8 mouse cellular contexts compared by ENCODE assay signal in the genomic region with DNA sequence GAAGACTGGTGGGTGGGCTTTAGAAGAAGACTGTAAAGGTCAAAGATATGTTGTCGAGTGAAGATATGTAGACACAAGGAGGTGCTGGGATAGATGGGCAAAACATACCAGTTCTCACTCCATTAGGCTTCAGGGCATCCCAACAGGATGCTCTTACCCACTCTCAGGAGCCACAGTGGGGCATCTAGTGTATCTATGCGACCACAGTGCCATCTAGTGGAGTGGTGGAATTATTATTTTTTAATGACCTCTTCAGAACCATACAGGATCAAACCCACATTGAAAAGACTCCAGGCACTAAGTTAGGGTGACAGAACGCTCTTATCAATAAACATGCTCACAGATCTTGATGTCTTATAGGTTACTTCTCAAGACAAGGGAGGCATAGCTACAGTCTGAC.
DNase-seq lines count a peak whose midpoint lies in the region; ATAC-seq and TF ChIP-seq lines count a peak whose summit lies in the region.

No protein-coding gene starts in this region.

- no peaks in the 10 kb centered on the region for H3K27me3 ChIP-seq in kidney, postnatal 0 days (ENCODE audit: insufficient read depth, low read length)
- H3K27me3 ChIP-seq in stomach, embryonic 16.5 days (ENCODE audit: control insufficient read depth, insufficient read depth, low read length), result no peaks in the 10 kb centered on the region

- 39% methylated on average over 3 of the region's 3 CpGs for WGBS in kidney, postnatal 0 days
- WGBS in stomach, embryonic 16.5 days, result 42% methylated on average over 3 of the region's 3 CpGs

- H3K9me3 ChIP-seq in kidney, postnatal 0 days (replicated peaks; ENCODE audit: low read length), result no peaks in the 10 kb centered on the region
- H3K9me3 ChIP-seq in stomach, embryonic 16.5 days (replicated peaks; ENCODE audit: control insufficient read depth, low read length), result no peaks in the 10 kb centered on the region

- peak; percentile 84 for TF ChIP-seq CTCF in kidney, postnatal 0 days (IDR thresholded peaks at IDR 0.05; ENCODE audit: low read depth)

- H3K4me2 ChIP-seq in kidney, postnatal 0 days (ENCODE audit: low read length), result no peak overlapping the region
- H3K4me2 ChIP-seq in stomach, embryonic 16.5 days (ENCODE audit: low read depth, low read length), result no peak overlapping the region

- ATAC-seq in granulocyte monocyte progenitor cell, adult 5-6 weeks (replicated peaks; ENCODE audit: poor library complexity, severe bottlenecking), result peak; percentile 75
- peak; percentile 37; the same call in 1 of the 2 replicates for ATAC-seq in kidney, postnatal 0 days (replicated peaks; ENCODE audit: low FRiP score, low read depth)
- peak; percentile 68; the same call in 1 of the 2 replicates for ATAC-seq in stomach, embryonic 16.5 days (ENCODE audit: insufficient read depth, low FRiP score)

- peak; percentile 38 for DNase-seq in kidney, adult 18-20 months
- DNase-seq in kidney, adult 11 months, result no peak
- DNase-seq in Muller cell, postnatal 12 days (ENCODE audit: inconsistent ontology term), result peak; percentile 65
- peak; percentile 81 for DNase-seq in cerebellum, adult 9-10 months
- DNase-seq in kidney, postnatal 0 days (ENCODE audit: low spot score), result peak; percentile 82
- peak; percentile 73 for DNase-seq in lung, postnatal 10 days

- 0 out of 2 replicates have a peak, but pooled peaks cover 6% of the 10 kb centered on the region for H3K4me1 ChIP-seq in kidney, postnatal 0 days (replicated peaks; ENCODE audit: insufficient read depth, low read length)
- peaks cover 15% of the 10 kb centered on the region; the same call in 1 of the 2 replicates for H3K4me1 ChIP-seq in stomach, embryonic 16.5 days (ENCODE audit: control insufficient read depth, insufficient read depth, low read length)

- no peaks in the 10 kb centered on the region for H3K36me3 ChIP-seq in kidney, postnatal 0 days (ENCODE audit: insufficient read depth, low read length)
- H3K36me3 ChIP-seq in stomach, embryonic 16.5 days (ENCODE audit: control insufficient read depth, insufficient read depth, low read length), result no peaks in the 10 kb centered on the region

- H3K4me3 ChIP-seq in kidney, postnatal 0 days (replicated peaks; ENCODE audit: low read depth, low read length), result no peak overlapping the region
- H3K4me3 ChIP-seq in stomach, embryonic 16.5 days (replicated peaks; ENCODE audit: low read length), result no peak overlapping the region

- no peak overlapping the region for H3K9ac ChIP-seq in kidney, postnatal 0 days (ENCODE audit: low read depth, low read length)
- H3K9ac ChIP-seq in stomach, embryonic 16.5 days (ENCODE audit: low read length), result no peak overlapping the region

- no peak overlapping the region for H3K27ac ChIP-seq in kidney, postnatal 0 days
- H3K27ac ChIP-seq in stomach, embryonic 16.5 days (ENCODE audit: low read length), result no peak overlapping the region
